Mouse (Mus musculus) lung, adult 2 months (tissue): ENCODE measurements around the gene Narf.

ENCODE experiments used
- CTCF ChIP-seq: fragments of 200-500 bp; IDR thresholded peaks from 2 replicates; pipeline ENCODE4 v1.5.1; 2011; ENCODE audit warnings: mild to moderate bottlenecking, low read length, control low read depth; ENCODE audit not compliant: insufficient read depth
- POLR2A ChIP-seq: fragments of 200-500 bp; IDR thresholded peaks from 2 replicates; pipeline ENCODE4 v1.6.1; 2011; ENCODE audit warnings: low read depth, mild to moderate bottlenecking, control low read depth, low read length, borderline replicate concordance; ENCODE audit errors: extremely low read depth

- TF ChIP-seq CTCF (no peak), POLR2A (no peak)
These were observed 17.3 kb upstream of the Narf start for GRCm38 (mm10) chr11:121219776-121220175.
